Mouse (Mus musculus): ENCODE measurements around the gene Chd2. TPM values are rescaled to one million over a fixed set of nuclear protein-coding genes. Genes with fewer than 3 reads are reported as not detected.

Gene Chd2
- total RNA-seq, 2 experiments from 2014 or later = 57.4 to 60.3 TPM

GRCm38 (mm10) chr7:73507491-73507890, 34.1 kb downstream of the Chd2 start:
- Histone ChIP-seq H3K27ac (no peak overlapping the region), H3K4me3 (no peak overlapping the region)
- intact Hi-C loops (cut with DNase I) = no loop called here
- no peak for TF ChIP-seq CTCF (IDR thresholded peaks at IDR 0.05)
- DNase-seq (ENCODE audit: extremely low spot score in 1 of 2, low spot score in 2 of 2) = no peak

DNA sequence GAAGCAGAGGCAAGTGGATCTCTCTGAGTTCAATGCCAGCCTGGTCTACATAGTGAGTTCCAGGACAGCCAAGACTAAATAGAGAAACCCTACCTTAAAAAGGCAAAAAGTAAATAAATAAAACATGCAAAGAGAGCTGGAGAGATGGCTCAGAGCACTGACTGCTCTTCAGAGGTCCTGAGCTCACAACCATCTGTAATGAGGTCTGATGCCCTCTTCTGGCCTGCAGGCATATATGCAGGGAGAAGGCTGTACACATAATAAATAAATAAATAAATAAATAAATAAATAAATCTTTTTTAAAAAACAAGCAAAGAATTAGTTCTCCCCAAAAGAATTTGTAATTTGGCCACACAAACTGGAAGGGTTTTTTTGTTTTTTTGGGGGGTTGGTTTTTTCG, 34.8 kb downstream of the Chd2 start:
- intact Hi-C loops (cut with DNase I) = no loop called here
- no peak overlapping the region for H3K27ac ChIP-seq
- peak; percentile 27 for TF ChIP-seq CTCF (IDR thresholded peaks at IDR 0.05)
- no peak for DNase-seq (ENCODE audit: extremely low spot score in 1 of 2, low spot score in 2 of 2)
- no peak overlapping the region for H3K4me3 ChIP-seq

DNA sequence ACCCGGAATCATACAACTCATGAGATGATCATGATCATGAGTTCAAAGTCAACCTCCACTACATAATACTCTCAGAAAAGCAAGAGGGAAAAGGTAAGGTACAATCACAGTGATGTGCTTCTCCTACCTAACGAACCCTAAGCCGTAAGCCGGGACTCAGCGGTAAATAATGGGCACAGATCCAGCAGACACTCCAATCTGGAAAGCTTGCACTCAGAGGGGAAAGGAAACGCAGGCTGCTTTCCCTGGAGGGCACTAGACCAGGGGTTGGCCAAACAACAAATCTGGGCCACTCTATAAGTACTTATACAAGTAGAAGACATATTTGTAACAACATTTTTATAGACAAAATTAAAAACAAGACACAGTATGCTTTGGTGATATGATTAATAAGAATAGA, 36.4 kb downstream of the Chd2 start:
- no peak overlapping the region for H3K27ac ChIP-seq
- no peak for TF ChIP-seq CTCF (IDR thresholded peaks at IDR 0.05)
- intact Hi-C loops (cut with DNase I) = no loop called here
- H3K4me3 ChIP-seq = no peak overlapping the region
- DNase-seq (ENCODE audit: extremely low spot score in 1 of 2, low spot score in 2 of 2) = no peak

- Histone ChIP-seq H3K27ac (no peak overlapping the region), H3K4me3 (no peak overlapping the region)
- intact Hi-C loops (cut with DNase I) = no loop called here
- no peak for DNase-seq (ENCODE audit: extremely low spot score in 1 of 2, low spot score in 2 of 2)
- no peak for TF ChIP-seq CTCF (IDR thresholded peaks at IDR 0.05)
Measured at GRCm38 (mm10) chr7:73498200-73498599, 43.4 kb downstream of the Chd2 start.

GRCm38 (mm10) chr7:73489261-73489660, 52.4 kb downstream of the Chd2 start:
- Histone ChIP-seq H3K4me3 (no peak overlapping the region), H3K27ac (no peak overlapping the region)
- DNase-seq (ENCODE audit: extremely low spot score in 1 of 2, low spot score in 2 of 2) = no peak
- TF ChIP-seq CTCF (IDR thresholded peaks at IDR 0.05) = no peak
- intact Hi-C loops (cut with DNase I) = no loop called here

DNA sequence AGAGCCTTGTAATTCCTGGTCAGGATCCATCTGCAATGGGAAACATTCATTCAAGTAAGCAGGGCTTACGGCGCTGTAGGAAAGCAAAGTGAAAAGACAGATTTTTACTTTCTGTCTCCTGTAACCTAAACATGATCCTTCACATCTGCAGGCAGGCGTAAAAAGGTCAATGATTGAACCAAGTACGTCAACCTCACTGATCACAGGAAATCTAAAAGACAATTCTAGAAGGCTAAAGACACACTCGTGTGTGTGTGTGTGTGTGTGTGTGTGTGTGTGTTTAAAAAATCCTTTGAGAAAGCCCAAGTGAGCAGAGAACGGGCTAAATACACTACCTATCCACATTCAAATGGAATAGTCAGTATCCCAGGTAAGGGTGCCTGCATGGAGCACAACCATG, 60.5 kb downstream of the Chd2 start:
- intact Hi-C loops (cut with DNase I) = no loop called here

DNA sequence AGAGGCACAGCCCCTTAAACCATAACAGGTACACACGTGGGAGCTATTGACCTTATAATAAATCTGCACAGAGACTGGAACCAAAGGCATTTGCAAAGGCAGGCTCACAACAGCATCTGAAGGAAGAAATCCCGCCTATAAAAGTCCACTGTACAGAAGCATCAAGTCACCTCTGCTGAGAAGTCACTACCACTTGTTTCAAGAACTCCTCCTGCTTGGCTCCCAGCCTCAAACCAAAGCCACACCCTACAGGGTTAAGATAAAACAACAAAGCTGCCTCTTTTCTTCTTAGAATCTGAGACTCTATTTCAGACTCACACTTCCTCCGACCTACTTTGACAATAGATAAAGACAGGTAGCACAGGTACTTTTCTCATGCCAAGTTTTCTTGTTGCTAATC, 62.1 kb downstream of the Chd2 start:
- intact Hi-C loops (cut with DNase I) = no loop called here
- no peak overlapping the region for H3K27ac ChIP-seq
- no peak for TF ChIP-seq CTCF (IDR thresholded peaks at IDR 0.05)

More for the DNA sequence above, 60.5 kb downstream of the Chd2 start:
- H3K4me3 ChIP-seq = no peak overlapping the region
- no peak for TF ChIP-seq CTCF (IDR thresholded peaks at IDR 0.05)
- no peak overlapping the region for H3K27ac ChIP-seq
- DNase-seq (ENCODE audit: extremely low spot score in 1 of 2, low spot score in 2 of 2) = no peak

GRCm38 (mm10) chr7:73478157-73479058, 63.2 kb downstream of the Chd2 start:
- no peak overlapping the region for H3K4me3 ChIP-seq
- intact Hi-C loops (cut with DNase I) = no loop called here
- TF ChIP-seq CTCF (IDR thresholded peaks at IDR 0.05) = no peak
- no peak overlapping the region; the same call in 1 of the 2 replicates for H3K27ac ChIP-seq
- no peak for DNase-seq (ENCODE audit: extremely low spot score in 1 of 2, low spot score in 2 of 2)

More for the DNA sequence above, 62.1 kb downstream of the Chd2 start:
- no peak for DNase-seq (ENCODE audit: extremely low spot score in 1 of 2, low spot score in 2 of 2)
- no peak overlapping the region for H3K4me3 ChIP-seq

DNA sequence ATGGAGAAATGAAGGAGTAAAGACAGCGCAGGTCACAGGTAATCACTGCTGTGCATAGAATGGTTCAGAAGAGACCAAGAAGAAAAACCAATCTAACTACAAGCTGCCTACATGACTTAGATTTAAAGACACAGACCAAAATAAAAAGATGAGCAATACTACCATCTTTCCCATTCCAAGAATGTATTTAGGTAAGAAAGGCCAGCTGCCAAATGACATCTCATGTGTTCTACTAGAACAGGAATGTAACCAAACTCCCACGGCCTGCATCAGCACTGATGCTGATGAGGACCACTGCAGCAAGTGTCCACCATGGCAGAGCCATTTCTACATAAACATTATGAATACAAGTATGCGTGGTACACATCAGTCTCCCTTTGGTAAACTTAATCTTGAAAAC, 73.9 kb downstream of the Chd2 start:
- Histone ChIP-seq H3K4me3 (no peak overlapping the region), H3K27ac (peak overlapping the region; percentile 45)
- DNase-seq (ENCODE audit: extremely low spot score in 1 of 2, low spot score in 2 of 2) = no peak
- intact Hi-C loops (cut with DNase I) = no loop called here
- no peak for TF ChIP-seq CTCF (IDR thresholded peaks at IDR 0.05)

GRCm38 (mm10) chr7:73463546-73463945, 78.1 kb downstream of the Chd2 start:
- no peak overlapping the region for H3K27ac ChIP-seq
- no peak for TF ChIP-seq CTCF (IDR thresholded peaks at IDR 0.05)
- intact Hi-C loops (cut with DNase I) = no loop called here
- H3K4me3 ChIP-seq = no peak overlapping the region
- DNase-seq (ENCODE audit: extremely low spot score in 1 of 2, low spot score in 2 of 2) = no peak

DNA sequence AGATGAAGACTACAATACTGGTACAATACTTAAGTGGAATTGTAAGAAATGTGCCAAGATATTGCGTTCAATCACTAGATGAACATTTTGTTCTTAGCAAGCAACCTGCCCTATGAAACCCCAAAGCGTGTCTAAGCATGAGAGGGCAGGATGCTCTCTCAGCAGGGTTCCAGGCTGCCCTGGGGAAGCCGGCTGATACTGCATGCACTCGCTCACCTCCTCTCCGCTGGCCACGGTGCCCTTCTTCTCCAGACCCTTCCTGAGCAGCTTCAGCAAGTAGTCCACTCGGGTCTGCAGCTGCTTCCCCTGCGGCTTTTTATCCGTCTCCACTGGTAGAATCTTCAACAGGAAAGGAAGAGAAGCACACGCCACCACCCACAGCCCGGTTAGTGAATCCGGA, 87.5 kb downstream of the Chd2 start:
- no peak for DNase-seq (ENCODE audit: extremely low spot score in 1 of 2, low spot score in 2 of 2)
- Histone ChIP-seq H3K4me3 (no peak overlapping the region), H3K27ac (no peak overlapping the region)
- intact Hi-C loops (cut with DNase I) = no loop called here
- no peak for TF ChIP-seq CTCF (IDR thresholded peaks at IDR 0.05)

DNA sequence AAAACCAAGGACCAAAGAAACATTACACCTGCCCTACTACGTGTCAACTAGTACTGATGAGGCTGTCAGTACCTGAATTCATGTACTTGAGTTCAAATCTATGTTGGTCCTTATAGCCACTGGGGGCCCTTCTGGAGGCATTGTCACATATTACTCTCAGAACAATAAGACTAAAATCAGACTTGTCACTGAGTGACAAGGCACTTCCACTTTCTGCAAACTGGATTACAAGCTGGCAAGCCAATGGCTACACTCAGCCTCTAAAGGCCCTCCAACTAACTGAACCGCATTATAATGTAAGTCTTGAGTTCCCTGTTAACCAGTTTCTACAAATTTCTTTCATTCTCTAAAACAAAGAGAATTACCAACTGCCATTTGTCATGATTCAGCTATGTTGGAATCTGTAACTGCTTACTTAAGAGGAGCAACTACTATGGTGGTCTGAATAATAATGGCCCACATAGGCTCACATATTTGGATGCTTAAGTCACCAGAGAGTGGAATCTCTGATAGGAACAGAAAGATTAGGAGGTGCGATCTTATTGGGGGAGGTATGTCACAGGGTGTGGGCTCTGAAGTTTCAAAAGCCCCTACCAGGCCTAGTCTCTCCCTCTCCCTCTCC, 89.3 kb downstream of the Chd2 start:
- intact Hi-C loops (cut with DNase I) = no loop called here
- no peak overlapping the region for H3K4me3 ChIP-seq
- no peak overlapping the region for H3K27ac ChIP-seq
- DNase-seq (ENCODE audit: extremely low spot score in 1 of 2, low spot score in 2 of 2) = no peak
- TF ChIP-seq CTCF (IDR thresholded peaks at IDR 0.05) = no peak

Measured in left cerebral cortex, adult 2 months (tissue).